Mouse (Mus musculus): ENCODE data around the gene Psmc5. TPM values are rescaled to one million over a fixed set of nuclear protein-coding genes. Genes with fewer than 3 reads are reported as not detected.

Psmc5 gene
- polyA plus RNA-seq, 1 experiment from 2014 or later: 312 TPM

GRCm38 (mm10) chr11:106267871-106268270 is 11.9 kb downstream of the Psmc5 start:
- WGBS: 53% methylated on average over 5 of the region's 5 CpGs
- H3K4me1 ChIP-seq (ENCODE audit: insufficient read depth, low read length): peaks cover 42% of the 10 kb centered on the region
- no peak overlapping the region for H3K4me3 ChIP-seq (ENCODE audit: low read length)
- H3K27ac ChIP-seq (ENCODE audit: low read length): peak overlapping the region; percentile 85
- peaks cover 46% of the 10 kb centered on the region for H3K36me3 ChIP-seq (ENCODE audit: insufficient read depth, low read length)
- no peak for ATAC-seq (ENCODE audit: low FRiP score, low TSS enrichment)
- peak overlapping the region; percentile 36; the same call in 1 of the 2 replicates for H3K4me2 ChIP-seq (replicated peaks; ENCODE audit: low read depth, low read length)
- H3K27me3 ChIP-seq (ENCODE audit: insufficient read depth, low read length): no peaks in the 10 kb centered on the region
- no peaks in the 10 kb centered on the region for H3K9me3 ChIP-seq (ENCODE audit: low read length)
- peak overlapping the region; percentile 44; the same call in 1 of the 2 replicates for H3K9ac ChIP-seq (replicated peaks; ENCODE audit: low read length)

DNA sequence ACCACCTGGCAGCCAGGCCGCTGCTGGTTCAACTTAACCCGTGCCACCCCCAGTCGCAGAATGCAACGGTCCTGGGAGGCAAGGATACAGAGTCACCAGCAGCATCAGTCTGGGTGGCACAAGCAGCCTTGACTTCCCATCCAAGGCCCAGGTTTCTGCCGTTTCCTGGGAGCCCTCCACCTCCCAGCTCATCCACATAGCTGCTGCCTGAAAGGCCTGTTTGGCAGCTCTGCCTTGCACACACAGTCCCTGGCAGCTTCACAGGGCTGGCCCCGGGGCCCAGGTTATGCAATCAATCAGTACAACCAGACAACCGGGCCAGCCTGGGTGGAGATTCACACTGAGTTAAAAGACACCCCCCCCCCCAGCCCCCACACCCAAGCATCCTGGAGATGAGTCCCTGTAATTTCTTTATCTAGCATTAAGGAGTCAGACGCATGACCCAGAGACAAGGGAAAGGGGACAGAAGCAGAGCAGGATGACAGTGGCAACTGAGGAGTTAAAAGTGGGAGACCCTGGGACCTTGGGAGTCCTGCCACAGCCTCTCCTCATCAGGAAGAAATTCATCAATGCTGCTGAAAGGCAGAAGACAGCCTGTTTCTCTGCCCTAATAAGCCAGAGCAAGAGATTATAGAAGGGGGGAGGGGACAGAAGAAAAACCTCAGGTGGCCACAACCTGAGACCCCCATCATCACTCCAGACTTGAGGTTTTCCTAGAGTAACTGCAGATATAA is 12.5 kb downstream of the Psmc5 start:
- Histone ChIP-seq H3K27me3 (ENCODE audit: insufficient read depth, low read length) (no peaks in the 10 kb centered on the region), H3K36me3 (ENCODE audit: insufficient read depth, low read length) (peaks cover 40% of the 10 kb centered on the region), H3K4me2 (replicated peaks; ENCODE audit: low read depth, low read length) (peak overlapping the region; percentile 36), H3K4me1 (ENCODE audit: insufficient read depth, low read length) (peaks cover 45% of the 10 kb centered on the region), H3K9ac (replicated peaks; ENCODE audit: low read length) (peak overlapping the region; percentile 40), H3K27ac (ENCODE audit: low read length) (peak overlapping the region; percentile 85), H3K9me3 (ENCODE audit: low read length) (no peaks in the 10 kb centered on the region), H3K4me3 (ENCODE audit: low read length) (peak overlapping the region; percentile 7)
- ATAC-seq (ENCODE audit: low FRiP score, low TSS enrichment): no peak
- 36% methylated on average over 8 of the region's 8 CpGs for WGBS

DNA sequence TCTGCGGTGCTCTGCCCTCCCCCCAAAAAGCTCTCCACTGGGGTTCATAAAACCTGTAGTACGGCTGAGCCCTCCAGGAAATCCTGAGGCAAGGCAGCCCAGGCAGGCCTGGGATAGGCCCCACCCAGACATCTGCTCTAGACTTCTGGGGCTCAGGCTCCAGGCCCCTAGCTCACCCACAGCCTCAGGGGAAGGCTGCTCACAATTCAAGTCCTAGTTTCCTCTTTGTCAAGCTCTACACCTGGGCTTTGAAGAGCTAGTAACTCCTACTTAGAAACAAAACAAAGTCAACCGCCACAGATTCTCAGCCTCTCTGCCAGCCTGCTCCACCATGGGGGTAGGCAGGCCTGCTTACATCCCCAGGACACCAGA is 13.1 kb downstream of the Psmc5 start:
- Histone ChIP-seq H3K27ac (ENCODE audit: low read length) (peak overlapping the region; percentile 85), H3K4me3 (ENCODE audit: low read length) (peak overlapping the region; percentile 7), H3K27me3 (ENCODE audit: insufficient read depth, low read length) (no peaks in the 10 kb centered on the region), H3K9ac (replicated peaks; ENCODE audit: low read length) (peak overlapping the region; percentile 40), H3K9me3 (ENCODE audit: low read length) (no peaks in the 10 kb centered on the region), H3K4me2 (replicated peaks; ENCODE audit: low read depth, low read length) (peak overlapping the region; percentile 36), H3K36me3 (ENCODE audit: insufficient read depth, low read length) (peaks cover 35% of the 10 kb centered on the region), H3K4me1 (ENCODE audit: insufficient read depth, low read length) (peaks cover 46% of the 10 kb centered on the region)
- ATAC-seq (ENCODE audit: low FRiP score, low TSS enrichment): no peak
- WGBS: 12% methylated on average over 3 of the region's 3 CpGs

DNA sequence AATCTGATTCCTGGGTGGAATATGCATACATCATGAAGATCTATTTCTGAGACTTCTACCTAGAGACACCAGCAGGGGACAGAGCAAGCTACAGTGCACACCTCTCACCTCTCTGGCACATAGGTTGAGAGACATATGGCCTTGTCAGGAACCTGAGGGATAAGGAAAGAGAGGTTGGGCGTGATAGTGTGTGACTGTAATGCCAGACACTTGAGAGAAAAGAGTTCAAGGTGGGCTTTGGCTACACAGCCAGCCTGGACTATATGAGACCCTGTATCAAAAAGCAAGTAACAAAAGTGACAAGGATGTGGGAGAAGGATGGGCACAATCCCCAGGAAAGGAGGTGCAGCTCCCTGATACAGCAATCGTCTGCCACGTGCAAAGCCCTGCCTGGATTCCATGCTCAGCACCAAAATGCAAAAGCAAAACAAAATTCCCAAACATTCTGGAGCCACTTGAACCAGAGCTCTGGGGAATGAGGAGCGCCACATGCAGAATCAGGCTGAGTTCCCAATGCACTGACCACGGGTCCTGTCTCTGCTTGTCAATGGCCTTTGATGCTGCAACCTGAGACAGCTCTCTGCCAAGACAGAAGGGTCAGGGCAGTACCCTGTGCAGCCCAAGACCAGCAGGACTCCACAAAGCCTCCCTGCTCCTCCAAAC is 15.3 kb downstream of the Psmc5 start:
- ATAC-seq (ENCODE audit: low FRiP score, low TSS enrichment): no peak
- H3K4me3 ChIP-seq (ENCODE audit: low read length): peak overlapping the region; percentile 82
- no peaks in the 10 kb centered on the region for H3K9me3 ChIP-seq (ENCODE audit: low read length)
- H3K36me3 ChIP-seq (ENCODE audit: insufficient read depth, low read length): peaks cover 13% of the 10 kb centered on the region
- H3K4me2 ChIP-seq (replicated peaks; ENCODE audit: low read depth, low read length): peak overlapping the region; percentile 79
- WGBS: 17% methylated on average over 5 of the region's 5 CpGs
- peak overlapping the region; percentile 97 for H3K27ac ChIP-seq (ENCODE audit: low read length)
- peaks cover 64% of the 10 kb centered on the region for H3K4me1 ChIP-seq (ENCODE audit: insufficient read depth, low read length)
- H3K27me3 ChIP-seq (ENCODE audit: insufficient read depth, low read length): no peaks in the 10 kb centered on the region
- H3K9ac ChIP-seq (replicated peaks; ENCODE audit: low read length): peak overlapping the region; percentile 99

GRCm38 (mm10) chr11:106271794-106272643 is 16.1 kb downstream of the Psmc5 start:
- H3K27me3 ChIP-seq (ENCODE audit: insufficient read depth, low read length): no peaks in the 10 kb centered on the region
- peak overlapping the region; percentile 79 for H3K4me2 ChIP-seq (replicated peaks; ENCODE audit: low read depth, low read length)
- H3K36me3 ChIP-seq (ENCODE audit: insufficient read depth, low read length): peaks cover 5% of the 10 kb centered on the region; the same call in 1 of the 2 replicates
- H3K9me3 ChIP-seq (ENCODE audit: low read length): no peaks in the 10 kb centered on the region
- ATAC-seq (ENCODE audit: low FRiP score, low TSS enrichment): peak; percentile 43
- peak overlapping the region; percentile 97 for H3K27ac ChIP-seq (ENCODE audit: low read length)
- under 1% methylated on average over 32 of the region's 41 CpGs for WGBS
- peak overlapping the region; percentile 82 for H3K4me3 ChIP-seq (ENCODE audit: low read length)
- peak overlapping the region; percentile 99 for H3K9ac ChIP-seq (replicated peaks; ENCODE audit: low read length)
- peaks cover 65% of the 10 kb centered on the region for H3K4me1 ChIP-seq (ENCODE audit: insufficient read depth, low read length)

GRCm38 (mm10) chr11:106272644-106273310 is 16.8 kb downstream of the Psmc5 start, which contains the start of gene Smarcd2:
Smarcd2 (minus strand) TSS chr11:106272972.
- ATAC-seq (ENCODE audit: low FRiP score, low TSS enrichment): peak; percentile 93
- peak within 1 kb of the TSS; percentile 82 for H3K4me3 ChIP-seq (ENCODE audit: low read length)
- H3K4me2 ChIP-seq (replicated peaks; ENCODE audit: low read depth, low read length): peak within 1 kb of the TSS; percentile 79
- H3K9me3 ChIP-seq (ENCODE audit: low read length): no peaks in the 10 kb centered on the region
- peak within 1 kb of the TSS; percentile 99 for H3K9ac ChIP-seq (replicated peaks; ENCODE audit: low read length)
- H3K4me1 ChIP-seq (ENCODE audit: insufficient read depth, low read length): peaks cover 58% of the 10 kb centered on the region
- H3K36me3 ChIP-seq (ENCODE audit: insufficient read depth, low read length): no peaks in the 10 kb centered on the region; the same call in 1 of the 2 replicates
- WGBS: under 1% methylated on average over 60 of the region's 72 CpGs
- no peaks in the 10 kb centered on the region for H3K27me3 ChIP-seq (ENCODE audit: insufficient read depth, low read length)
- peak within 1 kb of the TSS; percentile 97 for H3K27ac ChIP-seq (ENCODE audit: low read length)

GRCm38 (mm10) chr11:106273311-106273684 is 17.3 kb downstream of the Psmc5 start:
- peak overlapping the region; percentile 91 for H3K27ac ChIP-seq (ENCODE audit: low read length)
- H3K9me3 ChIP-seq (ENCODE audit: low read length): no peaks in the 10 kb centered on the region
- H3K4me3 ChIP-seq (ENCODE audit: low read length): peak overlapping the region; percentile 82
- H3K27me3 ChIP-seq (ENCODE audit: insufficient read depth, low read length): no peaks in the 10 kb centered on the region
- H3K9ac ChIP-seq (replicated peaks; ENCODE audit: low read length): peak overlapping the region; percentile 78
- 11% methylated on average over 16 of the region's 16 CpGs for WGBS
- peak overlapping the region; percentile 79 for H3K4me2 ChIP-seq (replicated peaks; ENCODE audit: low read depth, low read length)
- H3K4me1 ChIP-seq (ENCODE audit: insufficient read depth, low read length): peaks cover 53% of the 10 kb centered on the region
- no peaks in the 10 kb centered on the region; the same call in 1 of the 2 replicates for H3K36me3 ChIP-seq (ENCODE audit: insufficient read depth, low read length)
- peak; percentile 11; the same call in 1 of the 2 replicates for ATAC-seq (ENCODE audit: low FRiP score, low TSS enrichment)

GRCm38 (mm10) chr11:106273811-106274210 is 17.9 kb downstream of the Psmc5 start:
- no peaks in the 10 kb centered on the region for H3K27me3 ChIP-seq (ENCODE audit: insufficient read depth, low read length)
- peak overlapping the region; percentile 91; the same call in 1 of the 2 replicates for H3K27ac ChIP-seq (ENCODE audit: low read length)
- H3K9ac ChIP-seq (replicated peaks; ENCODE audit: low read length): no peak overlapping the region; the same call in 1 of the 2 replicates
- H3K4me1 ChIP-seq (ENCODE audit: insufficient read depth, low read length): peaks cover 48% of the 10 kb centered on the region
- 88% methylated on average over 6 of the region's 6 CpGs for WGBS
- no peaks in the 10 kb centered on the region; the same call in 1 of the 2 replicates for H3K36me3 ChIP-seq (ENCODE audit: insufficient read depth, low read length)
- no peak overlapping the region for H3K4me3 ChIP-seq (ENCODE audit: low read length)
- peak overlapping the region; percentile 79; the same call in 1 of the 2 replicates for H3K4me2 ChIP-seq (replicated peaks; ENCODE audit: low read depth, low read length)
- H3K9me3 ChIP-seq (ENCODE audit: low read length): no peaks in the 10 kb centered on the region
- no peak for ATAC-seq (ENCODE audit: low FRiP score, low TSS enrichment)

DNA sequence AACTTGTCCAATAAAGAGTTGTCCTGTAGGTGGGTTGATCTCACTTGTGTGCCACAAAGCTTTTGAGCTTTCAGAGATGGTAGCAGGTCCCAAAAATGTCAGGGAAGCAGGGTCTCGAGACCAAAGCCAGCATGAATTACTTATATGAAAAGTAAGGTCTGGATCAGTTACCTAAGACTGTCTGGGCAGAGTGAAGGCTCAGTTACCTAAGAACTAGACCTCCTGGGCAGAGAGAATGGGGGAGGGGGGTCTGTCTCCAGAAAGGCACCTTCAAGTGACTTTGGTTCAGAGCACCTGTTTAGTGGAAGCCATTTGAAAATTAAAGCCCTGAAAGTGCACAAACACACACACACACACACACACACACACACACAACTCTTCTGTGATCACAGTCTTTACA is 18.4 kb downstream of the Psmc5 start:
- Histone ChIP-seq H3K36me3 (ENCODE audit: insufficient read depth, low read length) (no peaks in the 10 kb centered on the region; the same call in 1 of the 2 replicates), H3K9me3 (ENCODE audit: low read length) (no peaks in the 10 kb centered on the region), H3K9ac (replicated peaks; ENCODE audit: low read length) (no peak overlapping the region), H3K27ac (ENCODE audit: low read length) (peak overlapping the region; percentile 82), H3K4me1 (ENCODE audit: insufficient read depth, low read length) (peaks cover 42% of the 10 kb centered on the region), H3K27me3 (ENCODE audit: insufficient read depth, low read length) (no peaks in the 10 kb centered on the region), H3K4me3 (ENCODE audit: low read length) (no peak overlapping the region), H3K4me2 (replicated peaks; ENCODE audit: low read depth, low read length) (no peak overlapping the region)
- WGBS: 60% methylated on average over 1 of the region's 1 CpGs
- ATAC-seq (ENCODE audit: low FRiP score, low TSS enrichment): no peak
